Mouse (Mus musculus) heart, postnatal 10 days (tissue): ENCODE results near the gene Rplp2. TPM values are rescaled to one million over a fixed set of nuclear protein-coding genes. Genes with fewer than 3 reads are reported as not detected.

Source experiments
- total RNA-seq, 2 experiments: library from RNA; stranded (reverse); gene quantifications; 2 replicates each; pipeline ENCODE4 v1.2.3; 2021

Gene Rplp2
- total RNA-seq, 2 experiments from 2014 or later: 1,065 to 1,124 TPM

Other genes starting within 250 kb of the Rplp2 start
- gene Lmntd2, start 233.3 kb upstream of the Rplp2 start, total RNA-seq: not detected
- 1 to 10 TPM; 1.9 to 4.9 TPM for gene Rassf7, start 231.5 kb upstream of the Rplp2 start, total RNA-seq
- 10 to 100 TPM; 46.1 to 47.4 TPM for gene Phrf1, start 218.6 kb upstream of the Rplp2 start, total RNA-seq
- 1 to 10 TPM; 1.7 TPM for gene Irf7, start 180.9 kb upstream of the Rplp2 start, total RNA-seq
- gene Cdhr5, start 170.6 kb upstream of the Rplp2 start, total RNA-seq: not detected
- under 1 TPM in 1 of 2 experiments, not detected in 1; 0.48 TPM for gene Sct, start 168.2 kb upstream of the Rplp2 start, total RNA-seq
- gene Drd4, start 155.4 kb upstream of the Rplp2 start, total RNA-seq: not detected
- gene Deaf1, start 119.7 kb upstream of the Rplp2 start, total RNA-seq: 10 to 100 TPM; 25.0 to 27.0 TPM
- 10 to 100 TPM; 13.5 to 14.7 TPM for gene Tmem80, start 119.6 kb upstream of the Rplp2 start, total RNA-seq
- gene Eps8l2, start 108.5 kb upstream of the Rplp2 start, total RNA-seq: 1 to 10 TPM; 2.8 to 3.0 TPM
- 100 to 1,000 TPM; 137 to 155 TPM for gene Taldo1, start 55.2 kb upstream of the Rplp2 start, total RNA-seq
- 10 to 100 TPM; 12.2 to 15.0 TPM for gene Gatd1, start 33.2 kb upstream of the Rplp2 start, total RNA-seq
- gene Cend1, start 17.9 kb upstream of the Rplp2 start, total RNA-seq: 1 to 10 TPM; 1.6 TPM
- 10 to 100 TPM; 53.3 to 59.8 TPM for gene Slc25a22, start 9.5 kb upstream of the Rplp2 start, total RNA-seq
- 1 to 10 TPM; 2.3 to 3.5 TPM for gene Pidd1, start 3.3 kb upstream of the Rplp2 start, total RNA-seq
- 100 to 1,000 TPM; 244 to 353 TPM for gene Pnpla2, start 7.8 kb downstream of the Rplp2 start, total RNA-seq
- gene Cracr2b, start 13.7 kb downstream of the Rplp2 start, total RNA-seq: 10 to 100 TPM; 23.2 to 26.1 TPM
- gene Cd151, start 20.0 kb downstream of the Rplp2 start, total RNA-seq: 100 to 1,000 TPM; 297 to 312 TPM
- 10 to 100 TPM; 59.8 to 65.5 TPM for gene Polr2l, start 27.8 kb downstream of the Rplp2 start, total RNA-seq
- gene Tspan4, start 27.9 kb downstream of the Rplp2 start, total RNA-seq: 10 to 100 TPM; 37.3 to 38.9 TPM
- 10 to 100 TPM; 32.7 to 37.3 TPM for gene Chid1, start 92.5 kb downstream of the Rplp2 start, total RNA-seq
- 10 to 100 TPM; 60.4 to 60.9 TPM for gene Ap2a2, start 114.8 kb downstream of the Rplp2 start, total RNA-seq
- not detected for gene Muc6, start 207.9 kb downstream of the Rplp2 start, total RNA-seq
- 1 to 10 TPM in 1 of 2 experiments, under 1 TPM in 1; 0.74 to 1.3 TPM for gene Muc2, start 243.0 kb downstream of the Rplp2 start, total RNA-seq